Mouse (Mus musculus) liver, embryonic 14.5 days (tissue): Measurements from ENCODE around the gene Pitpna. TPM values are rescaled to one million over a fixed set of nuclear protein-coding genes. Genes with fewer than 3 reads are reported as not detected.

Source experiments
- ATAC-seq: fragments of 200-750 bp; cut with Nextera tagmentation; 2 replicates; pipeline ENCODE4 v1.8.0; 2017; ENCODE audit warnings: moderate number of reproducible peaks, mild to moderate bottlenecking, moderate library complexity; ENCODE audit not compliant: insufficient read depth
- DNase-seq, 3 experiments: peaks; one replicate each; pipeline ENCODE4 v3.0.0-alpha.2; 2012 to 2013; ENCODE audit warnings: low read depth in 3 of 3, low spot score in 3 of 3
- H3K27ac ChIP-seq: fragments of 300-500 bp; sonication (generic); 2 replicates; pipeline ENCODE4 v1.5.1; 2014; ENCODE audit warnings: moderate library complexity, mild to moderate bottlenecking, control low read depth, inconsistent platforms
- H3K27me3 ChIP-seq: fragments of 300-500 bp; sonication (generic); 2 replicates; pipeline ENCODE4 v1.6.1; 2014; ENCODE audit warnings: mild to moderate bottlenecking, low read length, moderate library complexity; ENCODE audit not compliant: control insufficient read depth, insufficient read depth
- H3K36me3 ChIP-seq: fragments of 300-500 bp; sonication (generic); replicated peaks from 2 replicates; pipeline ENCODE4 v1.6.1; 2014; ENCODE audit warnings: low read depth; ENCODE audit not compliant: control insufficient read depth, insufficient read depth
- H3K4me1 ChIP-seq, 2 experiments: fragments of 200-500 bp in 1 of 2; fragments of 300-500 bp in 1 of 2; sonication (generic) in 1 of 2; replicated peaks; 2 replicates each; pipeline ENCODE4 v1.6.1; 2012 to 2014; ENCODE audit warnings: antibody characterized with exemption in 1 of 2, inconsistent platforms in 1 of 2, low read length in 1 of 2; ENCODE audit not compliant: control insufficient read depth in 2 of 2, insufficient read depth in 2 of 2
- H3K4me2 ChIP-seq: fragments of 300-500 bp; sonication (generic); 2 replicates; pipeline ENCODE4 v1.6.1; 2014; ENCODE audit warnings: low read depth, mild to moderate bottlenecking, control low read depth, moderate library complexity
- H3K4me3 ChIP-seq, 2 experiments: fragments of 200-500 bp in 1 of 2; fragments of 300-500 bp in 1 of 2; sonication (generic) in 1 of 2; 2 replicates each; pipeline ENCODE4 v1.5.1; 2012 to 2014; ENCODE audit warnings: low read depth in 2 of 2, low read length in 2 of 2, mild to moderate bottlenecking in 2 of 2, control low read depth in 1 of 2, inconsistent platforms in 1 of 2, moderate library complexity in 1 of 2; ENCODE audit not compliant: insufficient read depth in 1 of 2
- H3K9ac ChIP-seq: fragments of 300-500 bp; sonication (generic); replicated peaks from 2 replicates; pipeline ENCODE4 v1.6.1; 2014; ENCODE audit warnings: mild to moderate bottlenecking, control low read depth, moderate library complexity
- H3K9me3 ChIP-seq: fragments of 300-500 bp; sonication (generic); 2 replicates; pipeline ENCODE4 v1.6.1; 2016; ENCODE audit warnings: low read length, mixed read lengths; ENCODE audit not compliant: control insufficient read depth
- CTCF ChIP-seq: IDR thresholded peaks from 2 replicates; pipeline ENCODE4 v1.5.1; 2016; ENCODE audit warnings: antibody characterized with exemption, low read depth, control low read depth
- EP300 ChIP-seq: IDR thresholded peaks from 2 replicates; pipeline ENCODE4 v1.6.1; 2016; ENCODE audit warnings: antibody characterized with exemption, low read depth
- WGBS: fragments of 180-500 bp; shearing (Covaris S2); extraction: QIAGEN DNeasy Blood & Tissue Kit; methylation state at CpG from one replicate; pipeline ENCODE4 v1.1.7; 2014; ENCODE audit not compliant: insufficient replicate concordance; 5-methylcytosine and 5-hydroxymethylcytosine counted together
- polyA plus RNA-seq, 2 experiments: library from polyadenylated mRNA; depleted of rRNA in 1 of 2; stranded (reverse) in 1 of 2; unstranded in 1 of 2; fragments of >200 nt; fragmentation: Nextera tagmentation in 1 of 2; extraction: Ambion mirVana in 1 of 2; gene quantifications; 2 replicates each; pipeline versions ENCODE4 v1.2.1 to v1.2.3; 2012 to 2014

Pitpna gene
- polyA plus RNA-seq, 2 experiments: 25.5 to 32.3 TPM

DNA sequence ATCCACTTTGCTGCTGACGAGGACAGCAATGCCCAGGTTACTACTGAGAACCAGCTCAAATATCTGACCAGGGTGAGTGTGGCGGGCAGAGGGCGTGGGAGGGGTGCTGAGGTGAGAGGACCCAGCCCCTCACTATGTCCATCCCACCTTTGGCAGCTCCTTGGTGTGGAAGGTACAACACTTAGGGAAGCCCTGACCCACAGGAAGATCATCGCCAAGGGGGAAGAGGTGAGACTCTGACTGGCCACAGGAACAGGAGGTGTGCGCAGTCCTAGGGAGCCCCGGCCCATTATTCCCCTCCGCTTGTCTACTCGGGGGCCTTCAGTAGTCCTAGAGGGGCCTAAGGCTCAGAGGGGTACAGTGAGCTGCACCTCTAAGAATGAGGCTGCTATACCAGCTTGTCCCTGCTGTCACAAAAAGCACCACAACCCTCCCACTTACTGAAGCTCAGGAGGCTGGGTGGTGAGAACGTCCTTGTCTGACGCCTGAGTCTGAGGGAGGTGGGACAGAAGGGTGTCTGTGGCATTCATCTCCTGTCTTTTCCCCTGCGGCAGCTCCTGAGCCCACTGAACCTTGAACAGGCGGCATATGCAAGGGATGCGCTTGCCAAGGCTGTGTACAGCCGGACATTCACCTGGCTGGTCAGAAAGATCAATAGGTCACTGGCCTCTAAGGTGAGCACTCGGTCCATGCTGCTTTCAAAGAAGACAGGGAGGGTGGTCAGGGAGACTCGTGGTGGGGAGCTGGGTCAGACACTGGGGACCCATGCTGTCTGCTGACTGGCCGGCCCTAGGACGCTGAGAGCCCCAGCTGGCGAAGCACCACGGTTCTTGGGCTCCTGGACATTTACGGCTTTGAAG lies 73.3 kb downstream of the Pitpna start:
- DNase-seq (no peak), ATAC-seq (no peak)
- no peak for TF ChIP-seq EP300
- no peak for TF ChIP-seq CTCF
- no peaks in the 10 kb centered on the region for H3K27me3 ChIP-seq
- peaks cover 4% of the 10 kb centered on the region in 2 experiments; a peak in 3 of 4 replicates for H3K4me1 ChIP-seq
- peaks cover 21% of the 10 kb centered on the region; the same call in 1 of the 2 replicates for H3K36me3 ChIP-seq
- no peaks in the 10 kb centered on the region for H3K9me3 ChIP-seq
- H3K4me2 ChIP-seq: no peak overlapping the region
- no peak overlapping the region for H3K4me3 ChIP-seq
- WGBS: 83% methylated on average over 21 of the region's 21 CpGs
- no peak overlapping the region for H3K9ac ChIP-seq
- no peak overlapping the region for H3K27ac ChIP-seq

DNA sequence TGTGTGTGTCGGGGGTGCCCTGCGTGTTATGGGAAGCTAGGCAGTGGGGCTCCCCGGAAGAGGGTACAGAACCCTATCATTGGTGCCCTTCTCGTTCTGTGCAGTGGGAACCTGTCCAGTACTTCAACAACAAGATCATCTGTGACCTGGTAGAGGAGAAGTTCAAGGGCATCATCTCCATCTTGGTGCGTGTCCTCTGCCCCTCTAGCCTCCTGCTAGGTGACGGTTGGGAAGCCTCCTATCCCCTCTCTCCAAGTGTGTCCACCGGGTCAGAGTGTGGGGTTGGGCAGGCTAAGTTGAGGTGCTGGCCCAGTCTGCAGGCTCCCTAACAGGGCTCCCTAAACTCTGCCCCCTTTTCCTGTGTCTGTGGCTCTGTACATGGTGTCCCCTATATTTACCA lies 74.2 kb downstream of the Pitpna start:
- no peak overlapping the region for H3K27ac ChIP-seq
- no peaks in the 10 kb centered on the region for H3K4me1 ChIP-seq
- ATAC-seq (no peak), DNase-seq (no peak)
- H3K9ac ChIP-seq: no peak overlapping the region
- TF ChIP-seq CTCF: no peak
- TF ChIP-seq EP300: no peak
- no peak overlapping the region for H3K4me3 ChIP-seq
- no peaks in the 10 kb centered on the region for H3K27me3 ChIP-seq
- WGBS: 85% methylated on average over 7 of the region's 7 CpGs
- no peak overlapping the region for H3K4me2 ChIP-seq
- H3K36me3 ChIP-seq: peaks cover 23% of the 10 kb centered on the region; the same call in 1 of the 2 replicates
- H3K9me3 ChIP-seq: no peaks in the 10 kb centered on the region

DNA sequence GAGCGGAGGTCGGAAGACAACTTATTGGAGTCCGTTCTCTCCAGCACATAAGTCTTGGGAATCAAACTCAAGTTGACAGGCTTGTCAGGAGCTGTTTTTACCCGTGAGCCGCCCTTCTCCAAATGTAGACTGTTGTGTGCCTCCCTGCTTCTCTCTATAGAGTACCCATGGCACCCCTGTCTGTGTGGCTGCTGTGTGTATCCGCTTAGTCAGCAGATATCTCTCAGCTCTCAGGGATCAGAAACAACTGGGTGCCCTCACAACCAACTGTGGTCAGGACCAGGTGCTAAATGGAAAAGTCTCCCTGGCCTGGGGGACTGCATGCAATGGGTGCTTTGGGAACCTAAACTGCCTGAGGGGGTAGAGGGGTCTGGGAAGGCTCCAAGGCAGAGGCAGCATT lies 78.4 kb downstream of the Pitpna start:
- WGBS: 89% methylated on average over 6 of the region's 6 CpGs
- Histone ChIP-seq H3K4me1 (no peaks in the 10 kb centered on the region), H3K9ac (no peak overlapping the region), H3K4me2 (no peak overlapping the region), H3K4me3 (no peak overlapping the region), H3K36me3 (peaks cover 37% of the 10 kb centered on the region), H3K27me3 (no peaks in the 10 kb centered on the region), H3K9me3 (no peaks in the 10 kb centered on the region), H3K27ac (no peak overlapping the region)
- ATAC-seq: no peak
- no peak for TF ChIP-seq EP300
- TF ChIP-seq CTCF: no peak
- DNase-seq: no peak

DNA sequence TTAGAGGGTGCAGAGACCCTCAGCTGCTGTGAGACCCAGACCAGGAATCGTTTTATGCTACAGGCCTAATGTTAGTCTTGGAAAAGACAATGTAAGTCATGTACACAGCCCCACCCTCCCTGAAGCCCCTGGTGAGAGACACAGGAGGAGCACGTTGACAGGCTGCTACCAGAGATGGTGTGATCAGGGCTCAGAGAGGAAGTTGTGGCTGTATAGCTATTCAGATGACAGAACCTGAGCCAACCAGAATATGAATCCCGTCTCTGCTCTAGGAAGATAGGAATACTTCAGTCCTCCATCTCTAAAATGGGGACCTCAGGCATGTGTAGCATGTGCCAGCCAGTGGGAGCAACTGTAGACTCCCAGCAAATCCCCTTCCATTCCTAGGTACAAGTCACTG lies 80.7 kb downstream of the Pitpna start:
- Histone ChIP-seq H3K27me3 (no peaks in the 10 kb centered on the region), H3K36me3 (peaks cover 33% of the 10 kb centered on the region), H3K9ac (no peak overlapping the region), H3K27ac (no peak overlapping the region), H3K4me3 (no peak overlapping the region), H3K9me3 (no peaks in the 10 kb centered on the region), H3K4me1 (no peaks in the 10 kb centered on the region), H3K4me2 (no peak overlapping the region)
- DNase-seq (no peak), ATAC-seq (no peak)
- WGBS: 55% methylated on average over 3 of the region's 3 CpGs
- TF ChIP-seq EP300 (no peak), CTCF (no peak)

DNA sequence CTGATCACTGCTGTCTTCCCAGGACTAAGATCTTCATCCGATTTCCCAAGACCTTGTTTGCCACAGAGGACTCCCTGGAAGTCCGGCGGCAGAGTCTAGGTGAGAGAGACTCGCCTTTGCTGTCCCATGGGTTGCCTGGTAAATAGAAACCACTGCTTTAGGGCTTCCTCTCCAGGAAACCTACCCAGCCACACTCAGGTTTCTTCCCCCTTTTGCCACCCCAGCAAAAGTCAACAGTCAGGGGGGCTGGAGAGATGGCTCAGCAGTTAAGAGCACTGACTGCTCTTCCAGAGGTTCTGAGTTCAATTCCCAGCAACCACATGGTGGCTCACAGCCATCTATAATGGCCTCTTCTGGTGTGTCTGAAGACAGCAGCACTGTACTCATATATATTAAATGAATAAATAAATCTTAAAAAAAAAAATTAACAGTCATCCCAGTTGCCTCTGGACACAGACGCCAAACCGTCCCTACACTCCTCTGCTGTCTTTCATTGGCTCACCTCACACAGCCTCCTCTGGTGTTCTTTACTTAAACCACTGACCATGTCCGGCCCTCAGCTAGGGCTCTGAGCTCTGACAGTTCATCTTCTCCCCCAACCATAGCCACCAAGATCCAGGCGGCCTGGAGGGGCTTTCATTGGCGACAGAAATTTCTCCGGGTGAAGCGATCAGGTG lies 81.4 kb downstream of the Pitpna start:
- Histone ChIP-seq H3K27me3 (no peaks in the 10 kb centered on the region), H3K36me3 (peaks cover 33% of the 10 kb centered on the region), H3K4me3 (no peak overlapping the region), H3K4me2 (no peak overlapping the region), H3K9ac (no peak overlapping the region), H3K4me1 (no peaks in the 10 kb centered on the region), H3K9me3 (no peaks in the 10 kb centered on the region), H3K27ac (no peak overlapping the region)
- ATAC-seq (no peak), DNase-seq (no peak)
- WGBS: 74% methylated on average over 11 of the region's 11 CpGs
- TF ChIP-seq CTCF: no peak
- no peak for TF ChIP-seq EP300
